Mouse (Mus musculus): ENCODE results near the gene Tma16.

Tma16 gene

GRCm38 (mm10) chr8:66486084-66486763 lies at the start of gene Tma16:
Gene Tma16 (minus strand): TSS chr8:66486530.
- DNase-seq (ENCODE audit: low spot score in 2 of 2), result peak; percentile 60 to 72

DNA sequence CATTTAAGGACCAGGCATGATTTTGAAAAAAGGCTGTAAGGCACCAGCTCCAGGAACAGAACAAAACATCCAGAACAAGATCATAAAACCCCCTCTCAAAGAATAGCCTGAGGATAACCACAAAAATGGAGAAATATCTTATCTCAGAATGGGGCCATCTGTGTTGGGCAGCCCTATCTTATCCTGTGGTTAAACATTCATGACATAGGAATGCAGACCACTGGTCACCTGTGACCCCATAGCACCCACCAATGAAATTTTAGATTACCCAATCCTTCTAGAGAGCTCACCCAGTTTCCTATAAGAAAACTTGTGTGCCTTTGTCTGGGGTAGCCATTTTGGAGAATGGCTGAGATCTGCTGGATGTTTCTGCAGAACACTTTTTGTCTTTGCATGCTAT lies 34.2 kb upstream of the Tma16 start:
- no peak for DNase-seq (ENCODE audit: low spot score in 2 of 2)

- DNase-seq (ENCODE audit: low spot score in 2 of 2), result no peak
These were observed 32.8 kb upstream of the Tma16 start for GRCm38 (mm10) chr8:66519149-66519548.

DNA sequence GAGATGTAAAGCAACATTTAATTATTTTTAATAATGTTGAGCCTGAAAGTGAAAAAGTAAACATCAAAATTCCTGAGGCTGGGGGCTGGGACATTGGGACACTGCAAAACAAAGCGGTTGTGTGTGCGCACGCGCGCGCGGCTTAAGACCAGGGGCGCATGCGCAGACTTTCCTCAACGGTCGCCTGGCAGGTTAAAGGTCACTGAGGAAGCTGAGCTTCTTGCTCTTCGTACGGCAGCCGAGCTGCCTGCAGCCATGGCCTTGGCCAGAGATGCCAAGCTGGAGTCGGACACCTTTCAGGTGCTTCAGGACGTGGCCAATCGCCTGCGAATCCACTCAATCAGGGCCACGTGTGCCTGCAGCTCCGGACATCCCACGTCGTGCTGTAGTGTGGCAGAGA lies 25.2 kb upstream of the Tma16 start, which contains the start of gene Tktl2:
Gene Tktl2, plus strand, starts transcription at position 220 of the 400 bp plus-strand sequence.
- DNase-seq (ENCODE audit: low spot score in 2 of 2), result no peak

DNA sequence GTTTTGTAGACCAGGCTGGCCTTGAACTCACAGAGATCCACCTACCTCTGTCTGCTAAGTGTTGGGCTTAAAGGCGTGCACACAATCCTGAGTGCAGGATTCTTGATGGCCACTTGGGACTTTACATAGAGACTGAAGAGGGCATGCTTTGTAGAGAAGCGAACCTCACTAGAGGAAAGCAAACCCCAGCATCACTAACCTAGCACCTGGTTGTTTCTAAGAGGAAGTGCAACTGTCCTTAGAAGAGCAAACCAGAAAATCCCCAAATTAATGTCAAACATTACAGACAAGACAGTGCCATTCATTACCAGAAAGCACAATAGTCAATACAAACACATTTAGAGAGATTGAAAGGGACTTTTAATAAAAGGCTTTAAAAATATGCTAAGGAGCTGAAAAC lies 17.1 kb upstream of the Tma16 start:
- no peak for DNase-seq (ENCODE audit: low spot score in 2 of 2)

DNA sequence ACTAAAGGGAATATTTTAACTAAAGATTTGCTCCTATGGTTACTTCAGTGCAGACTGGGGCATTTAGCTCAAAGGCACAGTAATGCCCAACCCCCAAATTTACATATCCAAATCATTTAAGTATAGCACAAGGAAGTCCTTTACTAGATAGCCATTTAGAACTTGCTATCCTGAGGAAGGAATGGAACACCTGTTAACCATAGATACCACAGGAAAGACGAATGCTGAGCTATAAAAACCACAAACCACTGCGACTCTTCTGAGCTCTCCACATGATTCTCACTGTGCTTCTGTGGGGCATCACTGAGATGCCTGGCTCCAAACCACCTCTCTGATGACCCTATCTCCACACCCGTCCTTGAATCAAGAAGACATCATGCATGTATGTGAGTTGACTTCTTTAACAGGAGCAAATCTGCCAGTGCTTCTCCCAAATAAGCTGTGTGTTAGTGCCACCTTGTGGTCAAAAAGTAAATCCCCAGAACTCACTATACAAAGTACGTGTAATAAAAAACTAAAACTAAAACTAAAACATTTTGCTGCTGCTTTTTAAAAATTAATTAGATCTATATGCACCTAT lies 10.8 kb upstream of the Tma16 start:
- peak; percentile 14 to 37 for DNase-seq (ENCODE audit: low spot score in 2 of 2)

DNA sequence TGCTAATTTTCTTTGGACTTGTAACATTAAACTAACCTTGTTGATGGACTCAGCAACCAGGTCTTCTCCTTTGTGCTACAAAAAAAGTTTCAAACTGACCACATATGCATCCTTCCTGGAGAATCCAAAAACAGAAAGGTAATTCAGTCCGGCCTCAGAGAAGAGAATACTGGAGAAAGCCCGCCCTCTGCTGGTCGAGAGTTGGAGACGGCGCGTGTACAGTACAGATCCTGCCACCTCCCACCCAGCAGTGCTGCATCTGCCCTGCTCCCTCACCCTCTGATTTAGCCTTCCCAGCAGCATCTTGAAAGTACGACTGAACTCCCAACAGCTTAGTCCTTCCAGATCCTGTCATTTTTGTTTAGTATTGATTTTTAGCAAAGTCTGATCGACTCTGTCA lies 9.4 kb upstream of the Tma16 start:
- DNase-seq (ENCODE audit: low spot score in 2 of 2), result peak; percentile 40 to 41

DNA sequence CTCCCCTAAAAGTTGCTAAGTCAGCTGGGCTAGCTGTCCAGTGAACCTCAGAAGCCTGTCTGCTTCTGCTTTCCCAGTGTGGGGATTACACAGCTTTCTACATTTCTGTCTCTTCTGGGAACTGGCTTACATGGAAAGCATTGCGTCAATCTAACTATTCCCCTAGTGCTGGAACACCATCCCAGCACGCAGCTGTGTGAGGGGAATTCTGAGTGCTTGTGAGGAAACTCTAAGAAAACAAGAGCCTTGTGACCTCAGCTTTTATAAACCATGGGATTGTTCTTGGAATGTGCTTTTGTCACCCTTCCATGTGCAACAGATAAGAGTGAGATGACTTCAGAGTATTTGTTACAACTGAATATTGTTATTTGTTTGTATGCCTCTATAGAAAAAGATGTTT lies 8.2 kb upstream of the Tma16 start:
- no peak for DNase-seq (ENCODE audit: low spot score in 2 of 2)

DNA sequence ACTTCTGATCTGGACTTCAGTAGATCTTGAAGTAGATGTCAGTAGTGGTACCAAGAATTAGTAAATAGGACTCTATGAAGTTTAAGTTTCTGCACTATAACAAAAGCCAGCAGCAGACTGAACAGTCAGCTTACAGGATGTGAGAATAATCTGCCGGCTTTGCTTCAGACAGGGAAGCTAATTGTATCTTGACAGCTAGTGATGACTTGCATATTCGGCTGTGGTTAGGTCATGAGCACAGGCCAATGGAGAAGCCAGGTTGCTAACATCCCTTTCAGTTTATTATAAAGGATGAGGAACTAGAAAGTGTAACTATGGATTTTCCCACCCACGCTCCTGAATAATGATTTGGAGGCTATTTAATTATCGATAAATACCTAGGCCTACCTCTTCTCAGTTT lies 4.3 kb upstream of the Tma16 start:
- DNase-seq (ENCODE audit: low spot score in 2 of 2), result no peak

- no peak for DNase-seq (ENCODE audit: low spot score in 2 of 2)
These were observed 2.2 kb upstream of the Tma16 start for GRCm38 (mm10) chr8:66488556-66488955.

GRCm38 (mm10) chr8:66476880-66477279 lies 9.4 kb downstream of the Tma16 start:
- DNase-seq (ENCODE audit: low spot score in 2 of 2), result no peak

DNA sequence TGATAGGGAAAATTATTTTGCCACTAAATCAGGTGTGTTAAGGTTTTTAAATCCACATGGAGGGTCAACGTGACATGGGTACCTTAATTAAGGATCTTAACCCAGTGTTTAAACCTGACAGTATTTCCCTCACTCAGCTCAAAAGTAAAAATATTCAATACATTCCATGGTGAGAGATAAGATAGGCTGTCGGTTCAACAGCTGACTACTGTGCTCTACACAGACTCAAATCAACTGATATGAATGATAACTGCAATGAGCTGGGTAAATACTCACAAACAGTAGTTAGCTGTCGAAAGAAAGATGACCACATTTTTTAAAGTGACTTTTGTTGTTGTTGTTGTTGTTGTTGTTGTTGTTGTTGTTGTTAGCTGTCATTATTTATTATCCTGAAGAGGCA lies 16.5 kb downstream of the Tma16 start:
- no peak for DNase-seq (ENCODE audit: low spot score in 2 of 2)

- DNase-seq (ENCODE audit: low spot score in 2 of 2), result no peak
These were observed 29.3 kb downstream of the Tma16 start for GRCm38 (mm10) chr8:66457057-66457456.

- no peak for DNase-seq (ENCODE audit: low spot score in 2 of 2)
These were observed 35.6 kb downstream of the Tma16 start for GRCm38 (mm10) chr8:66450691-66451090.

- no peak for DNase-seq (ENCODE audit: low spot score in 2 of 2)
These were observed 41.0 kb downstream of the Tma16 start for GRCm38 (mm10) chr8:66445351-66445750.

DNA sequence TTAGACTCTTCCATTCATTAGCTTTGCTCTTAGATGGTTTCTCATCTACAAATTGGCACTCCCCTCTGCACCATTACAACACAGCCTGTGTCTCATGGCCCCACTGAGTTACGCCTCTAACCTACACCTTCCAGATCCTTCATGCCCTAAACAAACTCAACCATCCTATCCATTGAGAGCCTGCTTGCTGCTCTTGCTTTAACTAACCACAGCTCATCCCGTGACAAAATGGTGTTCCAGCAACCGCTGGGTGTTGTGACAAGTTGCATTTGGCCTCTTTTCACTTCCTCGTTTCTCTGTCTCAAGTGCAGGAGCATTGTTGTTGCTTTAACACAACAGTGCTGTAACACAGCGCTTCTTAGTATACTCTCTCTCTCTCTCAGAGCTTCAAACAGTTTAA lies 42.2 kb downstream of the Tma16 start:
- DNase-seq (ENCODE audit: low spot score in 2 of 2), result peak; percentile 14 to 29

DNA sequence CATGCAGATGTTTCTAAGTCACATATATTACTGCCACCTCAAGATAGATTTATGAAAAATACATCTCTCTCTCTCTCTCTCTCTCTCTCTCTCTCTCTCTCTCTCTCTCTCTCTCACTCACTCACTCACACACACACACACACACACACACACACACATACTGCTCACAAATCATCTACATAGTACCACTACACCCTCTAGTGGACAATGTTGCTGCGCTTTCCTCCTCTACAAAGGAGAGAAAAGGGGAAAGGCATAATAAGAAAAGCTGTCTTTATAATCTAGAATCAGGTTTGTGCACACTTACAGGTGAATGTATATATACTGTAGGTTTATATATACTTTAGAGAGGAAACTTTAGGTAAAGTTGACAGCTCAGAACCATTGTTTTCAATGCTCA lies 43.6 kb downstream of the Tma16 start:
- DNase-seq (ENCODE audit: low spot score in 2 of 2), result peak in 1 of 2 experiments; percentile 25

GRCm38 (mm10) chr8:66441123-66441522 lies 45.2 kb downstream of the Tma16 start:
- DNase-seq (ENCODE audit: low spot score in 2 of 2), result no peak

- DNase-seq (ENCODE audit: low spot score in 2 of 2), result peak; percentile 10 to 25
These were observed 47.9 kb downstream of the Tma16 start for GRCm38 (mm10) chr8:66438468-66438867.

GRCm38 (mm10) chr8:66437929-66438328 lies 48.4 kb downstream of the Tma16 start:
- DNase-seq (ENCODE audit: low spot score in 2 of 2), result peak; percentile 46 to 49

DNA sequence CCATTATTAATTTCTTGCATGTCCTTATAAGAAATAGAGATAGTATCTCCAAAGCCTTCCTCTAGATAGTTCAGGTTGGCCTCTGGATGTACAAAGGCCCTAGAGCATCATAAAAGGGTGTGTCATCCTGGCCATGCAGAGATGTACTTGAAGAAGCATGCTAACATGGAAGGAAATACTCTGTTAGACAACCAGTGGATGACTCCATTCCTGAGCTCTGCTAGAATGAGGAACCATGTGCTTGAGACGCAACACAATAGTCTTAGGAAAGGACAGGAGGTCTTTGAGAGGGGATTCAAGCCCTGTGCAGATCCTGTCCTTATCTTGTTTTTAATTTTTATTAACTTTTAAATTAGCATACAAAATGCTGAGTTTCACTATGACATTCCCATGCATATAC lies 49.5 kb downstream of the Tma16 start:
- DNase-seq (ENCODE audit: low spot score in 2 of 2), result no peak

- no peak for DNase-seq (ENCODE audit: low spot score in 2 of 2)
These were observed 52.8 kb downstream of the Tma16 start for GRCm38 (mm10) chr8:66433577-66433976.

DNA sequence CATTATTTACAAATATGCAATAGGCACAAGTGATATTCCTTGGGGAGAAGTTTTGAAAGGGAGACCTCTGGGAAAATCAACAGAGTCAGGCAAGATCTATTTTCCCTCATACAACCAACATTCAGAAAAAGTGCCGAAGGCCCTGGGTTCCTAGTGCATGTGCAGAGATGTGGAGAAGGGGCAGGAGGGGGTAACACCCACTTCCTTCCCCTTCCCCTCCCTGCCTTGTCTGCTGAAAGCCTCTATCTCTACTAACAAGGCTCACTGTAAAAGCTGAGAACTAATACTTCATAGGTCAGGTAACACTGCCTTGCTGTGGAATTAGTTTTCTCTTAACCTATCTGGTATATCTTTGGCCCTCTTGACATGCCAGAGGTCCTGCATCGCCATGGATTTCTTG lies 55.7 kb downstream of the Tma16 start:
- peak in 1 of 2 experiments; percentile 42 for DNase-seq (ENCODE audit: low spot score in 2 of 2)
